ENCODE assay signal across 22 mouse cellular contexts in the genomic region with DNA sequence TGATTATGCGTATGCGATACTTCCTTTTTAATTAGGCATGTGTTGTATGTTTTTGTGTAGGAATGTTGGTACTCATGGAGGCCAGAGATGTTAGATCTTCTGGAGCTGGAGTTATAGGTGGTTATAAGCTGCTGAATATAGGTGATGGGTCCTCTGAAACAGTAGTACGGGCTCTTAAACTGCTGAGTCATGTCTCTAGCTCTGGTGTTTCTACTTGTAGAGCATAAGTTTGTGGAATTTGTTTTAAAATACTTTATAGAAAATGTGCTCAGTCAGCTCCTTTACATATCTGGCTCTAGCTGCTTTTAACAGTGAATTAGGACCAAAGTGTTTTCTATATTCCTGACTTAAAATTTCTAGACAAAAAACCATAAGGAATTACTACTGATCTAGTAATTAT.
DNase-seq lines count a peak whose midpoint lies in the region; ATAC-seq and TF ChIP-seq lines count a peak whose summit lies in the region.
"Had no signal": no experiment of that assay in that cellular context is flagged by ENCODE, and none has a peak within 500 bp of the region (broad histone marks: within the 10 kb centered on the region; RNA-seq: fewer than 3 reads in every experiment).

No protein-coding gene starts in this region.

- in situ Hi-C loops in ES-E14 (cut with MboI; ENCODE audit: low sequenced_read_pairs in 2 of 2, unreplicated experiment in 2 of 2) = no loop called here

- H3K27me3 ChIP-seq in intestine, postnatal 0 days (replicated peaks; ENCODE audit: control insufficient read depth, insufficient read depth, low read length) = no peaks in the 10 kb centered on the region
- H3K27me3 ChIP-seq: embryonic facial prominence, embryonic 13.5 days; embryonic facial prominence, embryonic 15.5 days; forebrain, embryonic 13.5 days; forebrain, embryonic 15.5 days; Patski had no signal

- no peak overlapping the region for H3K27ac ChIP-seq in ES-E14 (ENCODE audit: insufficient read depth, low read depth, low read length, poor library complexity, severe bottlenecking)
- H3K27ac ChIP-seq in intestine, postnatal 0 days (ENCODE audit: low read depth, low read length) = no peak overlapping the region
- H3K27ac ChIP-seq: embryonic facial prominence, embryonic 13.5 days; embryonic facial prominence, embryonic 15.5 days; forebrain, embryonic 13.5 days; forebrain, embryonic 15.5 days had no signal

- DNase-seq in 3T3-L1 (ENCODE audit: low read depth, low spot score) (peak; percentile 10), 416B (ENCODE audit: low read depth) (peak; percentile 15), ES-E14 (ENCODE audit: low read depth, low spot score) (no peak)
- DNase-seq in adrenal gland, postnatal 10 days = no peak
- DNase-seq in Muller cell, postnatal 12 days (ENCODE audit: inconsistent ontology term) = no peak
- DNase-seq: adrenal gland, adult 2 months; adrenal gland, postnatal 14 days; adrenal gland, postnatal 36 days; cerebellum, adult 11 months; cerebellum, adult 18-20 months; cerebellum, adult 8-10 months; cerebellum, adult 9-11 months; cerebellum, postnatal 14 days; cerebellum, postnatal 36 days; embryo, embryonic 11 days; forebrain, postnatal 0 days had no signal

- H3K4me3 ChIP-seq in ES-E14 (ENCODE audit: insufficient read depth in 1 of 2, low read depth in 1 of 2, low read length in 2 of 2, poor library complexity in 1 of 2, severe bottlenecking in 1 of 2) = no peak overlapping the region
- H3K4me3 ChIP-seq in intestine, postnatal 0 days (ENCODE audit: low read depth, low read length) = no peak overlapping the region
- H3K4me3 ChIP-seq: embryonic facial prominence, embryonic 13.5 days; embryonic facial prominence, embryonic 15.5 days; forebrain, embryonic 13.5 days; forebrain, embryonic 15.5 days had no signal

- no peaks in the 10 kb centered on the region; a peak in 1 of 4 replicates for H3K4me1 ChIP-seq in ES-E14 (ENCODE audit: control insufficient read depth in 2 of 2, insufficient read depth in 2 of 2, low read length in 2 of 2, poor library complexity in 1 of 2)
- no peaks in the 10 kb centered on the region for H3K4me1 ChIP-seq in intestine, postnatal 0 days (replicated peaks; ENCODE audit: control insufficient read depth, insufficient read depth, low read length)
- H3K4me1 ChIP-seq: embryonic facial prominence, embryonic 13.5 days; embryonic facial prominence, embryonic 15.5 days; forebrain, embryonic 13.5 days; forebrain, embryonic 15.5 days had no signal

- no peak for TF ChIP-seq CTCF in intestine, postnatal 0 days (IDR thresholded peaks at IDR 0.05; ENCODE audit: low read depth)

- no peak overlapping the region for H3K4me2 ChIP-seq in intestine, postnatal 0 days (replicated peaks; ENCODE audit: low read depth)
- H3K4me2 ChIP-seq: embryonic facial prominence, embryonic 13.5 days; embryonic facial prominence, embryonic 15.5 days; forebrain, embryonic 13.5 days; forebrain, embryonic 15.5 days had no signal

- H3K9ac ChIP-seq in ES-E14 (ENCODE audit: insufficient read depth, low read depth, low read length, poor library complexity, severe bottlenecking) = no peak overlapping the region
- H3K9ac ChIP-seq in intestine, postnatal 0 days (ENCODE audit: low read depth, low read length) = no peak overlapping the region
- H3K9ac ChIP-seq: embryonic facial prominence, embryonic 13.5 days; embryonic facial prominence, embryonic 15.5 days; forebrain, embryonic 13.5 days; forebrain, embryonic 15.5 days; forebrain, postnatal 0 days had no signal

- no peak for ATAC-seq in intestine, postnatal 0 days
- ATAC-seq: forebrain, embryonic 13.5 days; forebrain, embryonic 15.5 days; forebrain, postnatal 0 days; Patski had no signal

- peaks cover 3% of the 10 kb centered on the region for H3K36me3 ChIP-seq in ES-E14 (ENCODE audit: control insufficient read depth, insufficient read depth, low read length, poor library complexity, severe bottlenecking)
- H3K36me3 ChIP-seq in intestine, postnatal 0 days (ENCODE audit: control insufficient read depth, insufficient read depth) = peaks cover 30% of the 10 kb centered on the region

- WGBS in intestine, postnatal 0 days = 90% methylated on average over 3 of the region's 3 CpGs

- no peaks in the 10 kb centered on the region for H3K9me3 ChIP-seq in ES-E14 (ENCODE audit: control insufficient read depth, insufficient read depth, low read depth, low read length)
- no peaks in the 10 kb centered on the region for H3K9me3 ChIP-seq in intestine, postnatal 0 days (ENCODE audit: control insufficient read depth)
- H3K9me3 ChIP-seq: embryonic facial prominence, embryonic 13.5 days; embryonic facial prominence, embryonic 15.5 days; forebrain, embryonic 13.5 days; forebrain, embryonic 15.5 days had no signal

TF ChIP-seq in ES-E14, 5 proteins besides CTCF, POLR2A, EP300 and RAD21:
- TF ChIP-seq ZC3H11A (IDR thresholded peaks at IDR 0.05; ENCODE audit: borderline replicate concordance, low read depth, low read length) (no peak), MAFK (IDR thresholded peaks at IDR 0.05; ENCODE audit: insufficient read depth, low read depth, low read length) (peak; percentile 68; the same call in 1 of the 2 replicates), HCFC1 (IDR thresholded peaks at IDR 0.05; ENCODE audit: borderline replicate concordance, insufficient read depth, low read length) (no peak)
TF ChIP-seq in ES-E14: peak in this region for 1.

Comparison
In these comparisons a context has a peak if more than half of its experiments do, and no peak if none do; other contexts are left out.
1. DNase-seq: peak in 3T3-L1 (single experiment) and 416B (single experiment); none in ES-E14 (single experiment), adrenal gland, postnatal 10 days (single experiment) and Muller cell, postnatal 12 days (single experiment).